Mouse (Mus musculus) neural tube, embryonic 13.5 days (tissue): ENCODE measurements around the gene Rybp. TPM values are rescaled to one million over a fixed set of nuclear protein-coding genes. Genes with fewer than 3 reads are reported as not detected.

Experiments used
- ATAC-seq: fragments of 200-750 bp; cut with Nextera tagmentation; 2 replicates; pipeline ENCODE4 v1.8.0; 2017; ENCODE audit warnings: low read depth, mild to moderate bottlenecking, moderate TSS enrichment, moderate library complexity
- H3K27ac ChIP-seq: fragments of 300-500 bp; sonication (generic); replicated peaks from 2 replicates; pipeline ENCODE4 v1.5.1; 2015; ENCODE audit warnings: moderate library complexity, mild to moderate bottlenecking, inconsistent platforms
- H3K27me3 ChIP-seq: fragments of 300-500 bp; sonication (generic); 2 replicates; pipeline ENCODE4 v1.6.1; 2015; ENCODE audit warnings: mild to moderate bottlenecking, inconsistent platforms
- H3K36me3 ChIP-seq: fragments of 300-500 bp; sonication (generic); 2 replicates; pipeline ENCODE4 v1.6.1; 2015; ENCODE audit warnings: mild to moderate bottlenecking, inconsistent platforms
- H3K4me1 ChIP-seq: fragments of 300-500 bp; sonication (generic); replicated peaks from 2 replicates; pipeline ENCODE4 v1.6.1; 2015; ENCODE audit warnings: inconsistent platforms
- H3K4me2 ChIP-seq: fragments of 300-500 bp; sonication (generic); 2 replicates; pipeline ENCODE4 v1.6.1; 2015; ENCODE audit warnings: inconsistent platforms, mild to moderate bottlenecking, moderate library complexity
- H3K4me3 ChIP-seq: fragments of 300-500 bp; sonication (generic); 2 replicates; pipeline ENCODE4 v1.5.1; 2015; ENCODE audit warnings: mild to moderate bottlenecking, inconsistent platforms
- H3K9ac ChIP-seq: fragments of 300-500 bp; sonication (generic); 2 replicates; pipeline ENCODE4 v1.6.1; 2015; ENCODE audit warnings: moderate library complexity, mild to moderate bottlenecking, inconsistent platforms
- H3K9me3 ChIP-seq: fragments of 300-500 bp; sonication (generic); 2 replicates; pipeline ENCODE4 v1.6.1; 2016; ENCODE audit warnings: inconsistent platforms
- WGBS: fragments of 180-500 bp; shearing (Covaris S2); methylation state at CpG from one replicate; pipeline ENCODE4 v1.1.7; 2015; 5-methylcytosine and 5-hydroxymethylcytosine counted together
- polyA plus RNA-seq: library from polyadenylated mRNA; unstranded; fragments of >200 nt; fragmentation: Nextera tagmentation; extraction: Ambion mirVana; gene quantifications from 2 replicates; pipeline ENCODE4 v1.2.1, GENCODE M21; 2015

Rybp gene
- polyA plus RNA-seq, 1 experiment from 2014 or later = 17.5 TPM

DNA sequence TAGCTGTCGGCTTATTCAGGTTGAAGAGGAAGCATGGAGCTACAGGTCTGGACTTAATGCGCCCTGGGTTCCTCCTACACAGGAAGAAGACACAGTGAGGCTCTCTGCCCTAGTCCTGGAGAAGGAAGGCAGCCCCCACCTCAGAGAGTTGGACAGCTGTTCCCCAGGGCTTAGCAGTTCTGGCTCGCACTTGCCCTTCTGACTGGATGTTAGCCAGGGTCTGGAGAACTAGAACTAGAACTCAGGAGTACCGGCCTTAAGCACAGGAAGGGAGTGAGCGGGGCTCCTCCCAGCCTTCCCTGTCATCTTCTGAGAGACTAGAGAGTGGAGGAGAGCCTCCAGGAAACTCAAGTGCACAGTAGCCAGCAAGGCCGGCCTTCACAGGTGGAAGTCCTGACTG, 71.5 kb downstream of the Rybp start:
- ATAC-seq = no peak
- Histone ChIP-seq H3K27ac (0 out of 2 replicates have a peak overlapping the region, but pooled peaks have one; percentile 28), H3K27me3 (peaks cover 48% of the 10 kb centered on the region), H3K9ac (no peak overlapping the region), H3K36me3 (no peaks in the 10 kb centered on the region), H3K4me2 (peak overlapping the region; percentile 6; the same call in 1 of the 2 replicates), H3K9me3 (no peaks in the 10 kb centered on the region), H3K4me3 (no peak overlapping the region), H3K4me1 (peaks cover 64% of the 10 kb centered on the region)
- 57% methylated on average over 6 of the region's 6 CpGs for WGBS

DNA sequence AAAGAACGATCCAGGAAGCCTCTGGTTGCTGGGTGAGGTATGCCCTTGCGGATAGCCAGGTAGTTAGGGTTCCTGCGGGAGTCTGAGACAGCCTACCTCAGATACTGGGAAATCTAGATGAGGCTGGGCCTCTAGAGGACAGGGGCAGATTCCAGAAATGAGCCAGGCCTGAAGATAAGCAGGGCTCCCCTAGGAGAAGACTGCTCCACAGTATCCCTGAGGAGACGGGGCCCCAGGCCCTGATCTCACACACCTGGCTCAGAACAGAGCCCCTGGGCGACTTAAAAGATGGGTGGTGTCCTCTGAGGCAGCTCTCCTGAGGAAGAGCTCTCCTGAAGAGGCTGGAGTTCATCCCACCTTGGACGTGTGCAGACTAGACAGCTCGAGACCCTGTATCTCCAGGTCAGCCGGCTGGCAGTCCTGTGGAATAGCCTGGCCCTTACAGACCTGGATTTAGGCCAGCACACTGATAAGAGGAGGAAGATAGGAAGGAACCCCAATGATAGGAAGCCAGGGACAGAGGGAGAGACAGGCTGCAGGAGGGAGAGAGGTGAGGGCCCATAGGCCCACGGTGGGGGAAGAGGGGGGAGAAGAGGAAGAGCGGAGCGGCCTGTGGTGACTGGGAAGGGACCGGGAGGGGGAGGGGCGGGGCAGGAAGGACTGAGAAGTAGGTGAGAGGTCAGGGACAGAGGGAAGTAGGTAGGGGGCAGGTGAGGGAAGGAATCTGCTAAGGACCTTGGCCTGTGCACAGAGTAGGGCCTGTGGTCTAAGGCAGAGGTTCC, 73.0 kb downstream of the Rybp start:
- Histone ChIP-seq H3K9ac (no peak overlapping the region), H3K27ac (peak overlapping the region; percentile 24; the same call in 1 of the 2 replicates), H3K9me3 (no peaks in the 10 kb centered on the region), H3K36me3 (no peaks in the 10 kb centered on the region), H3K4me3 (no peak overlapping the region), H3K4me2 (0 out of 2 replicates have a peak overlapping the region, but pooled peaks have one; percentile 4), H3K27me3 (peaks cover 42% of the 10 kb centered on the region), H3K4me1 (peaks cover 57% of the 10 kb centered on the region)
- ATAC-seq = no peak
- WGBS = 59% methylated on average over 12 of the region's 13 CpGs

DNA sequence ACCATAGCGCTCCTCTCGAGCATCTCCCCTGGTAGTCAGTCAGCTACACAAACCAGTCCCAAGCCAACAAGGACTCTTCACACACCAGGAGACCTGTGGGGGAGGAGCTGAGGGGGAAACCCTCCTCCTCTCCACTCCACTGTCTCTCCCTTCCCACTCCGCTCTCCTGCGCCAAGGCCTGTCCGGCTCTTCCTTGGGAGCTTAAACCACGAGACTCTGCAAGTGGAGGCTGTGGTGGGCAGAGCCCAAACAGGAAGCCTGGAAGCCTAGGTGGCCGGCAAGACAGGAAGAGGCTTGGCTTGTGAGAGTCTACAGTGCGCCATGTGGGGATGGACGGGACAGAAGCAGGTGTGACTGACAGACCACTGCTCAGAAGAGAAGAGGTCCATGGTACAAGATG, 73.7 kb downstream of the Rybp start:
- peak overlapping the region; percentile 23; the same call in 1 of the 2 replicates for H3K27ac ChIP-seq
- no peak overlapping the region for H3K4me2 ChIP-seq
- no peak overlapping the region for H3K4me3 ChIP-seq
- peaks cover 45% of the 10 kb centered on the region for H3K27me3 ChIP-seq
- H3K4me1 ChIP-seq = peaks cover 50% of the 10 kb centered on the region
- H3K9me3 ChIP-seq = no peaks in the 10 kb centered on the region
- WGBS = 65% methylated on average over 9 of the region's 9 CpGs
- no peak overlapping the region for H3K9ac ChIP-seq
- ATAC-seq = no peak
- H3K36me3 ChIP-seq = no peaks in the 10 kb centered on the region

DNA sequence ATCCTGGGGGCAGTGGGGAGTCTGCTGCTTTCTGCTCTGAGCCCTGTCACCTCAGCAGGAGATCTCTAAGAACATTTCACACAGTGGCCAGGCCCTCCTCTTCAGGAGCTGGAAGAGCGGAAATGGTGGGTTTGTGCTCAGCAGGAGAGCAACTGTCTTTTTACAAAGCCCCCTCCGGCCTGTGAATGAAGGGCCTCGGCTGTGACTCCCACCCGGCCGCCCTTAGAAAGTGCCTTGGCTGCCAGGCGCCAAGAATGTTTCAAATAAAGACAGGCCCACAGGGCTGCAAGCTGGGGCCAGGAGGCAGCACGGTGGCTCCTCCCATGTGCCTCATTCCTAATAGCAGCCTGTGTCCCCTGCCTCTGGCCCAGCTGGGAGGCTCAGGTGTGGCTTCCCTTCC, 74.5 kb downstream of the Rybp start:
- ATAC-seq = peak; percentile 36; the same call in 1 of the 2 replicates
- Histone ChIP-seq H3K4me3 (no peak overlapping the region), H3K4me2 (no peak overlapping the region), H3K4me1 (peaks cover 42% of the 10 kb centered on the region), H3K9ac (no peak overlapping the region), H3K27ac (no peak overlapping the region), H3K36me3 (no peaks in the 10 kb centered on the region), H3K9me3 (no peaks in the 10 kb centered on the region), H3K27me3 (peaks cover 53% of the 10 kb centered on the region)
- WGBS = 7% methylated on average over 7 of the region's 7 CpGs

DNA sequence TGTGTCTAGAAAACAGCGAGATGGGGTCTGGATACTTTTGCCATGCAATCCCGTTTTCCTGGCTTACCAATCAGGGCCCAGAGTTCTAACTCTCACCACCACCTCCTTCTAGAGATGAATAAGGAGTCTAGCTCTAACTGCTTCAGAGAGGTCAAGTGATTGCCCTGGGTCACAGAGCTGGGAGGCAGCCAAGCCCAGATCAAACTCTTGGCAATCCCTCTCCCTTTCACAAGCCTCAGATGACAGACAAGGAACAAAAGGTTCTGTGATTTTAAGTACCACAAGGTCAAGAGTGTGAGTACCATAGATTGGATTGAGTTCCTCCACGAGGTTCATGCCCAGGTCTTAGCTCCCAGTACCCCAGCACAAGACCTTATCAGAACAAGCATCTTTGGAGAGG, 75.6 kb downstream of the Rybp start:
- no peak overlapping the region for H3K9ac ChIP-seq
- H3K4me3 ChIP-seq = no peak overlapping the region
- ATAC-seq = no peak
- no peak overlapping the region for H3K27ac ChIP-seq
- 94% methylated on average over 3 of the region's 3 CpGs for WGBS
- H3K4me1 ChIP-seq = peaks cover 45% of the 10 kb centered on the region
- no peak overlapping the region for H3K4me2 ChIP-seq
- no peaks in the 10 kb centered on the region for H3K36me3 ChIP-seq
- H3K27me3 ChIP-seq = peaks cover 57% of the 10 kb centered on the region
- no peaks in the 10 kb centered on the region for H3K9me3 ChIP-seq

DNA sequence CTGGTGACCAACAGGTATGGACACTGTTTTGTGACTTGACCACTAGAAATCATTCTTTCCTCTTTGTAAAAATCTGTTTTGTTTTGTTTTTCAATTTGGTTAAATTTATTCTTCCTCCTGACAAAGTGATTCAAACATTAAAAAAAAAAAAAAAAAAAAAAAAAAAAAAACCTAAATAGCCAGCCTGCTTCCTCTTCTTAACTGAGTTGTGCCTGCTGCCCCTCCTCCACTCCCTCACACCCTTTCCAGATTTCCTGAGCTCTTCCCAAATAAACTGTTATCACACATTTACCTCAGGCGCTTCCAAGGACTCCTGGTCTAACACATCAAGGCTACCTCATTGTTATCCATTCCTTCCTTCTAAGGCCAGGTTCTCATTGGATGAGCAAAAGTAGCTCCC, 76.8 kb downstream of the Rybp start:
- peaks cover 51% of the 10 kb centered on the region for H3K4me1 ChIP-seq
- H3K27me3 ChIP-seq = peaks cover 57% of the 10 kb centered on the region
- H3K9me3 ChIP-seq = no peaks in the 10 kb centered on the region
- WGBS = 89% methylated on average over 1 of the region's 1 CpGs
- no peaks in the 10 kb centered on the region for H3K36me3 ChIP-seq
- no peak overlapping the region for H3K27ac ChIP-seq
- no peak overlapping the region for H3K9ac ChIP-seq
- no peak for ATAC-seq
- H3K4me2 ChIP-seq = no peak overlapping the region
- H3K4me3 ChIP-seq = no peak overlapping the region

DNA sequence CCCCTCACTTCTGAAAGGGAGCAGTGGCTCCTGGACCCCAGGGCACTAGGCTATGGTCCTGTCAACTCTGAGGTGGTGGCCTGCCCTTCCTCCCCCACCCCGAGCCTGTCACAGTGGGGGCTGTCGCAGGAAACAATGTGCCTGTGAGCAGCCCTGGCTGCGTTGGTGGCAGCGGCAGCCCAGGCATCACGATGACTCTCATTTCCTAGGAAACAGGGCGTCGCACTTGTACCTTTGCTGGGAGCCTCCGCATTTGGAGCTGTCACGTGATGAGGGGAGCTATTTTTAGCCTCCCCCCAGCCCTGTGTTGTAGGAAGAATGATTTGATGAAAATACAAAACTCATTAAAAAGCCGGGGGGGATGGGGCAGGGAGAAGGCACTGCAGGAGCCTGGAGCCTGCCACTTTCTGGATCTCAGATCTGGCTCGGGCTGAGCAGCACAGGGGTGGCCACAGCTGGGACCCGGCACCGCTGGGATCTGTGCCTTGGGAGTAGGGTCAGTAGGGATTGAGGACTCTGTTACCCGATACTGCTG, 80.5 kb downstream of the Rybp start:
- H3K36me3 ChIP-seq = no peaks in the 10 kb centered on the region
- H3K4me2 ChIP-seq = peak overlapping the region; percentile 24
- ATAC-seq = peak; percentile 57
- no peak overlapping the region for H3K9ac ChIP-seq
- peaks cover 37% of the 10 kb centered on the region for H3K4me1 ChIP-seq
- H3K9me3 ChIP-seq = no peaks in the 10 kb centered on the region
- peaks cover 43% of the 10 kb centered on the region for H3K27me3 ChIP-seq
- H3K27ac ChIP-seq = no peak overlapping the region
- 2% methylated on average over 14 of the region's 14 CpGs for WGBS
- no peak overlapping the region for H3K4me3 ChIP-seq

DNA sequence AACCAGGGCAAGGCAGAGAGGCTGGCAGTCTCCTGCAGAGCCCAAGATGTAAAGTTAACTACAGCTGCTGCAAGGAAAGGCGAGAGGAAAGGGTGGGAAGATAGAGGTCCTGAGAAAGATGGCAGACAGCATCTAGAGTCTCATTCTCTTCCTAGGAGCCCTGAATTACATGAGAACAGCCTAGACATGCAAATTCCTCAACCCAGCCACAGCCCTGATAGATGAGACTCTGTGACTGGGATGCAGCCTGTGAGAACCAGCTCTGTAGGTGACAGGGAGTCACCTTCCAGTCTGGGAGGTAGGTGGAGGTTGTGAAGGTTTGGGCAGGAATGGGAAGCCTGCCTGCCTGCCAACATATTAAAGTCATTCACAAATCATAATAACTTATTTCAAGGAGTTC, 81.0 kb downstream of the Rybp start:
- no peak overlapping the region for H3K4me2 ChIP-seq
- no peak for ATAC-seq
- H3K4me1 ChIP-seq = peaks cover 37% of the 10 kb centered on the region
- no peaks in the 10 kb centered on the region for H3K9me3 ChIP-seq
- no peak overlapping the region for H3K9ac ChIP-seq
- H3K4me3 ChIP-seq = no peak overlapping the region
- 38% methylated on average over 1 of the region's 1 CpGs for WGBS
- no peaks in the 10 kb centered on the region for H3K36me3 ChIP-seq
- H3K27me3 ChIP-seq = peaks cover 43% of the 10 kb centered on the region
- no peak overlapping the region for H3K27ac ChIP-seq

DNA sequence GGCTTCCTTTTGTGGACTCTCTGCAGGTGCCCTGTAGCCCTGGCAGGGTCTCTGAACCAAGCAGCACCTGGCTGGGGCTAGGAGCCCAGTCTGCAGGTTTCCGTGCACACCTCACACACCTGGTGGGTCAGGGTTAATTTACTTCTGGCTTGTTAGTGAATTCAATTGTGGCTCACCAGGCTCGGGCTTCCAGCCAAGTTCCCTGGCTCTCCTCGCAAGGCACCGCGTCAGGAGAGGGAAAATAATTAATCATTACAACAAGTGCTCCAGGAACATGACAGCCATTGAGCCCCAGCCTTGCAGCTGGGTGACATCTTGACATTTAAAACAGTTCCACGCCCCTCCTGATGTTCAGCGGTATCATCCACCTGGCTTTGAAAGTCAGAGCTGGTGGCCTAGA, 82.8 kb downstream of the Rybp start:
- Histone ChIP-seq H3K4me1 (peaks cover 37% of the 10 kb centered on the region), H3K36me3 (no peaks in the 10 kb centered on the region), H3K4me3 (no peak overlapping the region), H3K9ac (no peak overlapping the region), H3K27me3 (peaks cover 38% of the 10 kb centered on the region), H3K27ac (no peak overlapping the region), H3K9me3 (no peaks in the 10 kb centered on the region), H3K4me2 (no peak overlapping the region)
- 30% methylated on average over 7 of the region's 7 CpGs for WGBS
- ATAC-seq = no peak

DNA sequence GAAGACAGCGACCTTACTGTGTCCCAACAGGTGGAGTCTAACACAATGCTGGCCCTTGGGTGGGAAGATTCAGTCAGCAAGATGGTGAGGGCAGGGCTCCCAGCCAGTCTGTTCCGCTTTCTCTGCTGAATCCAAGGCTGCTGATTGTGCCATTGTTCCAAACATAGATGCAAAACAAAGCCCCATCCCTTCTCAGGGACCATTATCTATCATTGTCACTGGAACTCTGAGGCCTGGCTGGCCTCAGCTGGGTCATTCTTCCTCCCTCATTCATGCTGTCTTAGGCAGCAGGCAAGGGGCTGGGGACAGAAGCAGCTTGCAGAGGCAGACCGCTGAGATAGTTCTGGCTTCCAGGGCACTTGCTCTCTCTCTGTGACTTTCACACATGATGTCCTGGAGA, 83.8 kb downstream of the Rybp start:
- Histone ChIP-seq H3K4me3 (no peak overlapping the region), H3K27ac (no peak overlapping the region), H3K36me3 (no peaks in the 10 kb centered on the region), H3K27me3 (peaks cover 34% of the 10 kb centered on the region), H3K4me2 (no peak overlapping the region), H3K9me3 (no peaks in the 10 kb centered on the region), H3K4me1 (peaks cover 37% of the 10 kb centered on the region), H3K9ac (no peak overlapping the region)
- ATAC-seq = no peak
- 8% methylated on average over 3 of the region's 3 CpGs for WGBS

DNA sequence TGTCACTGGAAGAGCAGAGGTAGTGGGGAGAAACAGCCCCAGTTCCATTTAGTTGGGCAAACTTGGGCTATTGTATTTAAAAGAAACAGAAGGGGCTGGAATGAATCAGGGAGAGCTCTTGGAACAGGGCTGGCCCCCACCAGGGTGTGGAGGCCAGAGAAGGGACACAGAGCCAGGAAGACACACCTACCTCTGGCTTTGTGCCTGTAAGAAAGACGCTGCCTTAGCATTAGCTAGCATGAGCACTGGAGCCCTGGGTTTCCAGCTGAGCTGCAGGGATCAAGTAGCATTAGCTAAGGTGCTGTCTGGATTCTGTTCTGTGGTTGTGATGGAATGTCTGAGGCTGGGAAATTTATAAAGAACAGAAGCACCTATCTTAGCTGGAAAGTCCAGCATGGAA, 85.2 kb downstream of the Rybp start:
- Histone ChIP-seq H3K36me3 (no peaks in the 10 kb centered on the region), H3K27ac (no peak overlapping the region), H3K4me3 (no peak overlapping the region), H3K4me2 (no peak overlapping the region), H3K4me1 (peaks cover 43% of the 10 kb centered on the region), H3K9me3 (no peaks in the 10 kb centered on the region), H3K9ac (no peak overlapping the region), H3K27me3 (peaks cover 20% of the 10 kb centered on the region)
- ATAC-seq = no peak
- WGBS = 70% methylated on average over 1 of the region's 1 CpGs

DNA sequence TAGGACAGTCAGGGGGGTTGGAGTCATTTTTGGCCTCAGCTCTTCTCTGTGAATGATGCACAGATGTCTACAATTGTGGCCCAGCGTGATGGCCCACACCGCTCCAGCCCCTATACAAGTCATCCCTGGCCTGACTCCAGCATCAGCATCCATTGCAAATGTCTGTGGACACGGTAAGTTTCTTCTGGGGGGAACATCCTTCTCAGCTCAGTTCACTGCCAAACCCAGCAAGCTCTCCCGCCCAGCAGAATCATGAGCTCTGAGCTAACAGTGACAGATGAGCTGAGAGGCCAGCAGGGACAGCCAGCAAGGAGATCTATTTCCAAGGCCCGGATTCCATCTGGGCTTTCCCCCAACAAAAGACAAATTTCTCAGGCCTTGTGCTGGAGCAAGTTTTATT, 90.2 kb downstream of the Rybp start:
- H3K4me3 ChIP-seq = no peak overlapping the region
- peak; percentile 54 for ATAC-seq
- H3K4me2 ChIP-seq = no peak overlapping the region
- H3K4me1 ChIP-seq = peaks cover 36% of the 10 kb centered on the region
- H3K27me3 ChIP-seq = peaks cover 4% of the 10 kb centered on the region; the same call in 1 of the 2 replicates
- H3K9me3 ChIP-seq = no peaks in the 10 kb centered on the region
- WGBS = 45% methylated on average over 5 of the region's 5 CpGs
- 0 out of 2 replicates have a peak overlapping the region, but pooled peaks have one; percentile 9 for H3K27ac ChIP-seq
- H3K36me3 ChIP-seq = no peaks in the 10 kb centered on the region
- 0 out of 2 replicates have a peak overlapping the region, but pooled peaks have one; percentile 9 for H3K9ac ChIP-seq
